Mouse (Mus musculus): ENCODE results near the gene Mrpl3. TPM values are rescaled to one million over a fixed set of nuclear protein-coding genes. Genes with fewer than 3 reads are reported as not detected.
"Not testable (repeated sequence)": the region's sequence is repeated elsewhere in the genome, so short reads cannot be mapped to it uniquely, and the experiment has no call there.

Mrpl3 gene
- polyA plus RNA-seq, 1 experiment from 2014 or later, result 100 TPM

DNA sequence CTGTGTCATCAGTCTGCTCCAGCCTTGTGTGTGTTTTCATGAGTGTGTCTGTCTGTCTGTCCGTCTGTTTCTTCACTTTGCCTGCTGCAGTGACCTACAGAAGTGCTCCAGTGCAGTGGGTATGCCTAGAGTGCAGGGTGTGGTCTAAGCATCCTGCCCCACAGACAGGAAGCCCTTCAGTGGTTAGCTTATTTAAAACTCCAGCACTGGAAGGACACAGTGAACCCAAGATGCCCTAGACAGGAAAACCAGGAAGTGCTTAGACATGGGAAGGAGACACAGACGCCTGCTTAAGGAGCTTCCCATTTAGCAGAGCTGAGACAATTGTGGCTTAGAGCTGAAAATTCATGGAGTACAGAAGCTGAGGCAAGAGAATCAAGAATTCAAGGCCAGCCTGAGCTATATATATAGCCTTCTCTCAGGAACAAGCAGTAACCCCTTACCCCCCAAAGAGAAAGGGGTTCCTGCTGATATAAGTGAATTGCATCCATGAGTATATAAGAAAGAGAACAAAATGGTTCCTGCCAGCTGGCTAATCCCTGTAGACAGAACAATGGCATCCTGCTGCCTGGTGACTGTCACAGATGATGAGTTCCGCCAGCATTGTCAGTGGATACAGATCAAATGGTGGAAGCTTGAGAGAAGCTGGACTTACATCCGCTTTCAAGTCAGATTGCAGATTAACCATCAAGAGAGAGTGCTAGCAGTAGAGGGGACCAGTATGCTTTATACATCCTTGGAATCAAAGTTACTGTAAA lies 20.1 kb downstream of the Mrpl3 start:
- Histone ChIP-seq H3K36me3 (peaks cover 73% of the 10 kb centered on the region), H3K27ac (no peak overlapping the region), H3K4me2 (no peak overlapping the region), H3K4me3 (no peak overlapping the region), H3K27me3 (no peaks in the 10 kb centered on the region), H3K4me1 (replicated peaks) (no peaks in the 10 kb centered on the region), H3K9ac (no peak overlapping the region), H3K9me3 (no peaks in the 10 kb centered on the region)
- WGBS, result 72% methylated on average over 4 of the region's 4 CpGs
- no peak for ATAC-seq (ENCODE audit: low FRiP score)

DNA sequence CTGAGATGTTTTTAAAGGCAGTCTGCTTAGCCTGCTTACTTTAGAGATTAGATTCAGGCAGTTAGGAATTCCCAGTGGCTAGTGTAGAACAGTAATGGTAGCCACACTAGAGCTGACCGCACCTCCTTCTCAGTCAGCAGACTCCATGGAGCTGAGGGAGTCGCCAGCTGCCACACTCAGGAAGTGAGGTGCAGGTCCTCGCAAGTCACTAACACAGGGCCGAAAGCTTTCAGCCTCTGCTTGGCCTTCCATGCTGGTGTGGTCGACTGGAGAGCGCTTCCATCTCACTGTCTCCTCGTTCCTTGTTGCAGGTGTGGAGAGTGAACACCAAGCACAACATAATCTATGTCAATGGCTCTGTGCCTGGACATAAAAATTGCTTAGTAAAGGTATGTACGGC lies 21.8 kb downstream of the Mrpl3 start:
- H3K4me2 ChIP-seq, result no peak overlapping the region
- no peaks in the 10 kb centered on the region for H3K9me3 ChIP-seq
- H3K9ac ChIP-seq, result no peak overlapping the region
- no peaks in the 10 kb centered on the region for H3K4me1 ChIP-seq (replicated peaks)
- peaks cover 67% of the 10 kb centered on the region for H3K36me3 ChIP-seq
- no peak overlapping the region for H3K4me3 ChIP-seq
- WGBS, result 95% methylated on average over 8 of the region's 8 CpGs
- H3K27ac ChIP-seq, result no peak overlapping the region
- ATAC-seq (ENCODE audit: low FRiP score), result no peak
- no peaks in the 10 kb centered on the region for H3K27me3 ChIP-seq

DNA sequence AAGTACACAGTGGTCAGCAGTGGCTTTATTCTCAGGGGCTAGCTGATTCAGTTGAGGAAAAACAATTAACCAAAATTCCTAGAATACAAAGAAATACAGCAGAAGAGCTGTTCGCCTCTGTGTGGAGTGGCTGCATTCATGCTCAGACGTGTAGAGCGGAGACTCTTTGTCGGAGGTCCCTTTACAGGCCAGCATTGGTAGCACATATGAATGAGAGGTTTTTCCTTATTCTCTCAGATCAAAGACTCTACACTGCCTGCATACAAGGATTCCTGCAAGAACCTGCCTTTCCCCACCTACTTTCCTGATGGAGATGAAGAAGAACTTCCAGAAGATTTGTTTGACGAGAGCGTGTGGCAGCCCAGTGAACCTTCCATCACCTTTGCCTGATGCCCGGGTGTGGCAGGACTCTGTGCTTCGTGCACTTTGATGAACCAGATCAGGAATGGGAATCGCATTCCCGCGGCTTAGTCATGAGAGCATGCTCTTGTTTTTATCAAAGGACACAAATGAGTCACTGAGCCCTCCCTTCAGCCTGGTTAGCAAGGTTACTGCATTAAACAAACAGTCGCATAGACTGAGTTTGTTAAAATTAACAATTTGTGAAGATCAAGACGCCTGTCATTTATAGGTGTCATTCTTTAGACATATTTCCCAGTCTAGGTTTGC lies 23.9 kb downstream of the Mrpl3 start:
- peaks cover 60% of the 10 kb centered on the region for H3K36me3 ChIP-seq

DNA sequence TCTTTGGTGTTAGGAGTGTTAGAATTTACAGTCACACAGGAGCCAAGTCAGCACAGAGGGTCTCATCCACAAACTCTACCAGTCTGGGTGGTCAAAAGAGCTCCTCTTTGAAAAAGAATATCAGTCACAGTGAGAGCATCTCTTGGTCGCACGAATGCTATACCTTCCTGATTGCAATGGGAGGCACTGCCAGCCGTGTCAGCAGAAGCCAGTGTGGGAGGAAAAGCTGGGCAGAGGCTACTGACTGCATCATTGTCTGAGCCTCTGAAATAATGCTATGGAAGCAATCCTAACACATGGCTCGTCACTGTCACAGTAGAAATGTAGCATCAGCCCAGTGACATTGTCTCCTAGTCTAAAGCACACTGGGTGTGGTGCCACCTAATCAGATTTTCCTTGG lies 25.4 kb downstream of the Mrpl3 start:
- H3K27me3 ChIP-seq, result no peaks in the 10 kb centered on the region
- no peak overlapping the region for H3K4me2 ChIP-seq
- ATAC-seq (ENCODE audit: low FRiP score), result no peak
- no peak overlapping the region for H3K4me3 ChIP-seq
- H3K4me1 ChIP-seq (replicated peaks), result no peaks in the 10 kb centered on the region
- no peak overlapping the region for H3K27ac ChIP-seq
- WGBS, result 92% methylated on average over 4 of the region's 4 CpGs
- H3K9me3 ChIP-seq, result no peaks in the 10 kb centered on the region
- H3K9ac ChIP-seq, result no peak overlapping the region
- H3K36me3 ChIP-seq, result peaks cover 49% of the 10 kb centered on the region

More for the DNA sequence above, 23.9 kb downstream of the Mrpl3 start:
- Histone ChIP-seq H3K9me3 (no peaks in the 10 kb centered on the region), H3K4me2 (no peak overlapping the region), H3K4me1 (replicated peaks) (no peaks in the 10 kb centered on the region), H3K4me3 (no peak overlapping the region), H3K27me3 (no peaks in the 10 kb centered on the region), H3K9ac (no peak overlapping the region), H3K27ac (no peak overlapping the region)
- WGBS, result 94% methylated on average over 13 of the region's 13 CpGs
- ATAC-seq (ENCODE audit: low FRiP score), result no peak

DNA sequence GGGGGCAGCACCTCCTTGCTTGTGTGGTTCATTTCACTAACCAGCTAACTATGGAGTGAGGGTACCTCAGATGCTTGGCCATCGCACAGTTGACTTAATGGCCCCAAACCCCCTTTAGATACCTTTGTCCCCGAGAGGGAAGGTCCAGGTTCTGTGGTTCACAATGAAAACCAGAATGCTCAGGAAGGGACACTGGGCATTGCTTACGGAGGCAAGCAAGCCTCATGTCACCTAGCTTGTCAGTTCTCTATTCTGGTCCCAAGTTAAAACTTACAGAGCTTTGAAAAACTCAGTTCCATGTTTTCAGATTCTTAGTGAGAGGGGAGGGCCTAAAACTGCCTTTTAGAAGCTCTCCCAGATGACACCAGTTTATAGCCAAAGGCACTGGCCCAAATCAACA lies 27.2 kb downstream of the Mrpl3 start:
- WGBS, result 94% methylated on average over 3 of the region's 3 CpGs
- H3K27me3 ChIP-seq, result no peaks in the 10 kb centered on the region

DNA sequence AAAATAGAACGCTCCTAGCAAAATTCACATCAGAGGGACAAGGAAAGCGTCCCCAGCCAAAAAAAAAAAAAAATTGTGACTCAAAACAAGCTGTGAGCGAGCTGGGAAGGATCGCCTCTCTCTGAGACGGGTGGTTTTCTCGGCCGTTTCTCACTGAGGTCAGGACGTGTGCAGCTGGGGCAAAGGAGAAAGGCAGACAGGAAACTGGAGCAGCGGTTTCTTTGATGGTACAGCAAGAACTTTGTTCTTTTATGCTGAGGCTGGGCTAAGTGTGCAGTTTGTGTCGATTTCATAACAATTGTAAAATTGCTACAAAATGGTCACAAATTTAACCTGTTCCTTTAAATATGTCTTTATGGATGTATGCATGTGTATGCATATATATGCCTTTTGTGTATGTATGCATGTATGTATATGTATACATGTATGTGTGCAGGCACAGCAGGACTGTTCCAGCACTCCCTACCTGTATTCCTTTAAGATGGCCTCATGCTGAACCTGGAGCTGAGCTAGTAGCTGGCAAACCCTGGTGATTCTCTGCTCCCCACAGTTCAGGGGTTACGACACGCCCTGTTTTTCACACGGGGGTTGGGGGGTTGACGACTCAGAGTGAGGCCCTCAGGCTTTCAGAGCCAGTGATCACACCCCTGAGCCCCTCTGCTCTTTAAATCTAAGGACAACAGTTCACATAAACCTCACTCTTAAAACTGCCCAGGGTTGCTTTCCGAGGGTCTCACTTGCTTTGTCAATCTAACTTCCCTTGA lies 48.0 kb downstream of the Mrpl3 start:
- 66% methylated on average over 15 of the region's 15 CpGs for WGBS
- no peak for ATAC-seq (ENCODE audit: low FRiP score)
- Histone ChIP-seq H3K27ac (no peak overlapping the region), H3K36me3 (no peaks in the 10 kb centered on the region), H3K9ac (no peak overlapping the region), H3K27me3 (no peaks in the 10 kb centered on the region), H3K4me1 (replicated peaks) (no peaks in the 10 kb centered on the region), H3K9me3 (no peaks in the 10 kb centered on the region), H3K4me2 (no peak overlapping the region), H3K4me3 (no peak overlapping the region)

More for the DNA sequence above, 27.2 kb downstream of the Mrpl3 start:
- Histone ChIP-seq H3K36me3 (peaks cover 38% of the 10 kb centered on the region), H3K4me3 (no peak overlapping the region), H3K4me2 (no peak overlapping the region), H3K4me1 (replicated peaks) (no peaks in the 10 kb centered on the region), H3K9ac (no peak overlapping the region), H3K27ac (no peak overlapping the region), H3K9me3 (no peaks in the 10 kb centered on the region)
- ATAC-seq (ENCODE audit: low FRiP score), result no peak

DNA sequence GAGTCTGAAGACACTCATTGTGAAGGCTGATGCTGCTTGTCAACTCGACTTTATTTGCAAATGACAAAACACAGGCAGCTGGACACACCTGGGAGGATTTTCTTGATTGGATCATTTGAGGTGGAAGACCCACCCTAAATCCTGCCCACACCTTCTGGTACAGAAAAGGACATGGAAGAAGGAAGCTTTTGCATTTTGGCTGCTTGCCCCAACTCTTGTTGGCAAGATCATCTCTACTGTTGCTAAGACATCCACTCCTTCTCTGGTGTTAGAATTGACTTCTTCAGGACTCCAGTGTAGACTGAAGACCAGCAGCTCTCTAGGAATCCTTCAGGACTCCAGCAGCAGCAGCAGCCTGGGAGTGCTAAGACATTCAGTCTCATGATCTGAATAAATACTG lies 48.9 kb downstream of the Mrpl3 start:
- Histone ChIP-seq H3K4me1 (replicated peaks) (no peaks in the 10 kb centered on the region), H3K9ac (no peak overlapping the region), H3K27ac (no peak overlapping the region), H3K27me3 (no peaks in the 10 kb centered on the region), H3K4me3 (no peak overlapping the region), H3K36me3 (no peaks in the 10 kb centered on the region), H3K4me2 (no peak overlapping the region), H3K9me3 (no peaks in the 10 kb centered on the region)
- no peak for ATAC-seq (ENCODE audit: low FRiP score)
- WGBS, result 56% methylated on average over 1 of the region's 1 CpGs

DNA sequence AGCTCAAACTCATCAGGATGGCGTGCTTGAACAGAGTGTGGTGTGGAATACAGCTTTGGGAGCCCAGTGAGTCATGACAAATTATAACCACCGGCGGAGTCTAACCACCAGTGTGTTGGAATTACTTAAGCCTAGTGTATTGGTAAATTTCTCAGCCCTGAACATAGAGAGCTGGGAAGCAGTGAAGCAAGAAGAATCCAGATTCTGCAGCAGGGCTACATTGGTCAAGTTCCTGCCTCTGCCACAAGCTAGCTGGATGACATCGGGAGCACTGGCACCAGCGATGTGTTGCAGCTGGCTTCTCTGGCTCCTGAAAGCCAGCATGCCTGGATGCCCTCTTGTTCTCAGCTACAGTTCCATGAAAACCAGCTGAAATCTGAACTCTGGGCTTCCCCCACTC lies 50.9 kb downstream of the Mrpl3 start:
- H3K4me3 ChIP-seq, result no peak overlapping the region
- 82% methylated on average over 5 of the region's 5 CpGs for WGBS
- no peaks in the 10 kb centered on the region for H3K4me1 ChIP-seq (replicated peaks)
- no peaks in the 10 kb centered on the region for H3K9me3 ChIP-seq
- H3K27me3 ChIP-seq, result no peaks in the 10 kb centered on the region
- ATAC-seq (ENCODE audit: low FRiP score), result no peak
- no peak overlapping the region for H3K4me2 ChIP-seq
- H3K9ac ChIP-seq, result no peak overlapping the region
- no peak overlapping the region for H3K27ac ChIP-seq
- H3K36me3 ChIP-seq, result no peaks in the 10 kb centered on the region

DNA sequence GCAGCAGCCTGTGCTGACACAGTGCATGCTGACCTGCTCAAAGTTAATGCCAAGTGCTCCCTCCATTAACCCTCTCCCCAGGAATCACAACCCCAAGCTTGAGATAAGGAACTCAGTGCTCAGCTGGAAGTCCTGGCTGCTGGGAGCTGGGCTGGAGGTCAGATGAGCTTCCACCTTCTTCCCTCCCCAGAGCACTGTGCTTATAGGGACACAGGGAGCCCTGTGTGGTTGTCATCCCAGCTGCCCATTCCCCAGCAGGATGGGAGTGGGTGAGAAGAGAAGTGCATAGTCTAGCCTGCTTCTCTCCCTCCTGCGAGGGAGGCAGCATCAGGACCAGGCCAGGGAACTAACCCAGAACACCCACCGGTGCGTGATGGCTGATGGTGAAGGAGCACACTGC lies 72.2 kb downstream of the Mrpl3 start:
- H3K9me3 ChIP-seq; H3K27ac ChIP-seq; H3K9ac ChIP-seq; H3K4me2 ChIP-seq; ATAC-seq (ENCODE audit: low FRiP score); H3K4me3 ChIP-seq; H3K27me3 ChIP-seq; H3K36me3 ChIP-seq: not testable (repeated sequence)
- H3K4me1 ChIP-seq (replicated peaks), result peaks cover 12% of the 10 kb centered on the region
- 90% methylated on average over 3 of the region's 3 CpGs for WGBS

Other genes with a start within 250 kb of the Mrpl3 start
- 27.1 and 27.7 TPM in 2 replicates for gene Nudt16, start 78.6 kb downstream of the Mrpl3 start, polyA plus RNA-seq (2015; fragmentation: Nextera tagmentation; extraction: Ambion mirVana)
- gene 1700080E11Rik, start 91.9 kb downstream of the Mrpl3 start, polyA plus RNA-seq (2015; fragmentation: Nextera tagmentation; extraction: Ambion mirVana), result not detected in 2 replicates